Mouse (Mus musculus) thymus, postnatal 10 days (tissue): Measurements from ENCODE around the gene 1700057G04Rik.

Source experiments
- DNase-seq, 2 experiments: peaks; one replicate each; pipeline ENCODE4 v3.0.0; 2021; ENCODE audit warnings: low spot score in 2 of 2

1700057G04Rik gene

GRCm38 (mm10) chr9:92309077-92309476, at the start of gene 1700057G04Rik:
1700057G04Rik (plus strand) TSS chr9:92309377.
- no peak for DNase-seq

GRCm38 (mm10) chr9:92260481-92261159, 48.6 kb upstream of the 1700057G04Rik start:
- DNase-seq = no peak

- no peak for DNase-seq
Measured at GRCm38 (mm10) chr9:92265719-92266118, 43.5 kb upstream of the 1700057G04Rik start.

- DNase-seq = no peak
Measured at GRCm38 (mm10) chr9:92266558-92267171, 42.5 kb upstream of the 1700057G04Rik start.

GRCm38 (mm10) chr9:92267732-92268131, 41.4 kb upstream of the 1700057G04Rik start:
- no peak for DNase-seq

GRCm38 (mm10) chr9:92269829-92270404, 39.3 kb upstream of the 1700057G04Rik start:
- no peak for DNase-seq

GRCm38 (mm10) chr9:92270927-92271326, 38.2 kb upstream of the 1700057G04Rik start:
- no peak for DNase-seq

GRCm38 (mm10) chr9:92272650-92273049, 36.5 kb upstream of the 1700057G04Rik start:
- DNase-seq = no peak

GRCm38 (mm10) chr9:92273271-92273670, 35.9 kb upstream of the 1700057G04Rik start:
- no peak for DNase-seq

- no peak for DNase-seq
Measured at GRCm38 (mm10) chr9:92273956-92274762, 35.0 kb upstream of the 1700057G04Rik start.

GRCm38 (mm10) chr9:92275486-92276207, 33.5 kb upstream of the 1700057G04Rik start, which contains the start of gene Plscr2:
Plscr2 (plus strand) TSS chr9:92275602.
- no peak for DNase-seq

- DNase-seq = no peak
Measured at GRCm38 (mm10) chr9:92276360-92276759, 32.8 kb upstream of the 1700057G04Rik start.

- DNase-seq = no peak
Measured at GRCm38 (mm10) chr9:92280048-92280447, 29.1 kb upstream of the 1700057G04Rik start.

- DNase-seq = no peak
Measured at GRCm38 (mm10) chr9:92282563-92283171, 26.5 kb upstream of the 1700057G04Rik start.

- no peak for DNase-seq
Measured at GRCm38 (mm10) chr9:92289675-92290074, 19.5 kb upstream of the 1700057G04Rik start.

- no peak for DNase-seq
Measured at GRCm38 (mm10) chr9:92292169-92292568, 17.0 kb upstream of the 1700057G04Rik start.

GRCm38 (mm10) chr9:92292922-92293321, 16.3 kb upstream of the 1700057G04Rik start:
- DNase-seq = no peak

GRCm38 (mm10) chr9:92293560-92294548, 15.3 kb upstream of the 1700057G04Rik start:
- DNase-seq = no peak

GRCm38 (mm10) chr9:92298288-92298687, 10.9 kb upstream of the 1700057G04Rik start:
- DNase-seq = no peak

- DNase-seq = no peak
Measured at GRCm38 (mm10) chr9:92301213-92301612, 8.0 kb upstream of the 1700057G04Rik start.
